9 mouse cellular contexts compared by ENCODE assay signal in the genomic region with DNA sequence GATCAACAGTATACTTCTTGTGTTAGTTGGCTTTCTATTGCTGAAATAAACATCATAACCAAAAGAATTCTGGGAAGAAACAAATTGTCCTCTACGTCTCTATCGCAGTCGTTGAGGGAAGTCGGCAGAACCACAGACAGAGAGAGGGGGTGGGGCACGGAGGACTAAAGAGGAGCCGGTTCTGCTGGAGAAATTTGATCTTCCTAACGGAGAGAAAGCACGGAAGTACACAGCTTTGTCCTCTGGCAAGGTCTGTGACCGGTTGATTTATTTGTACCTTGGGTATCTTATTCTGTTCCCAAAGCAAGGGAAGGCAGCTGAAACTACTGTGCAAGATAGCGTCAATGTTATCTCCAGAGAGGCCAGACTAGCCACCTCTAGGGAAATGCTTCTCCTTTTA. TPM values are rescaled to one million over a fixed set of nuclear protein-coding genes. Genes with fewer than 3 reads are reported as not detected.
DNase-seq lines count a peak whose midpoint lies in the region; ATAC-seq and TF ChIP-seq lines count a peak whose summit lies in the region.
"Had no signal": no experiment of that assay in that cellular context is flagged by ENCODE, and none has a peak within 500 bp of the region (broad histone marks: within the 10 kb centered on the region; RNA-seq: fewer than 3 reads in every experiment).

No protein-coding gene starts in this region.

- H3K36me3 ChIP-seq in kidney, adult 2 months (ENCODE audit: control insufficient read depth, insufficient read depth, low read length), result no peaks in the 10 kb centered on the region
- H3K36me3 ChIP-seq in embryonic facial prominence, embryonic 12.5 days, result no peaks in the 10 kb centered on the region
- no peaks in the 10 kb centered on the region for H3K36me3 ChIP-seq in liver, embryonic 15.5 days (replicated peaks)
- H3K36me3 ChIP-seq in forebrain, embryonic 10.5 days (replicated peaks), result no peaks in the 10 kb centered on the region
- H3K36me3 ChIP-seq: midbrain, embryonic 12.5 days had no signal

- DNase-seq in kidney, adult 2 months, result peak; percentile 38
- no peak for DNase-seq in kidney, postnatal 10 days
- DNase-seq in ZHBTc4 (ENCODE audit: low read depth, low spot score), result peak; percentile 39
- DNase-seq in forebrain, embryonic 10.5 days (ENCODE audit: extremely low spot score, low spot score), result no peak
- DNase-seq in right cerebral cortex, postnatal 36 days (ENCODE audit: low spot score in 2 of 2), result no peak
- DNase-seq: gastrocnemius, postnatal 14 days had no signal

- TF ChIP-seq CTCF in kidney, adult 2 months (conservative IDR thresholded peaks at IDR 0.05; ENCODE audit: insufficient read depth, insufficient read length, low read depth, low read length), result no peak

- peaks cover 25% of the 10 kb centered on the region; the same call in 1 of the 2 replicates for H3K4me1 ChIP-seq in kidney, adult 2 months (ENCODE audit: control insufficient read depth, insufficient read depth, low read length)
- peaks cover 16% of the 10 kb centered on the region for H3K4me1 ChIP-seq in embryonic facial prominence, embryonic 12.5 days
- peaks cover 32% of the 10 kb centered on the region for H3K4me1 ChIP-seq in liver, embryonic 15.5 days (replicated peaks)
- H3K4me1 ChIP-seq in forebrain, embryonic 10.5 days, result peaks cover 15% of the 10 kb centered on the region
- H3K4me1 ChIP-seq: midbrain, embryonic 12.5 days had no signal

- peak overlapping the region; percentile 12; the same call in 1 of the 2 replicates for H3K27ac ChIP-seq in kidney, adult 2 months (ENCODE audit: insufficient read depth, low read depth, low read length)
- 0 out of 2 replicates have a peak overlapping the region, but pooled peaks have one; percentile 4 for H3K27ac ChIP-seq in embryonic facial prominence, embryonic 12.5 days
- no peak overlapping the region for H3K27ac ChIP-seq in liver, embryonic 15.5 days (replicated peaks)
- H3K27ac ChIP-seq in forebrain, embryonic 10.5 days, result no peak overlapping the region
- H3K27ac ChIP-seq: midbrain, embryonic 12.5 days had no signal

- WGBS in kidney, adult 2 months, result 22% methylated on average over 10 of the region's 10 CpGs
- 4% methylated on average over 10 of the region's 10 CpGs for WGBS in embryonic facial prominence, embryonic 12.5 days
- 4% methylated on average over 10 of the region's 10 CpGs for WGBS in liver, embryonic 15.5 days (ENCODE audit: insufficient replicate concordance)
- 19% methylated on average over 10 of the region's 10 CpGs for WGBS in forebrain, embryonic 10.5 days

- no peak overlapping the region for H3K4me3 ChIP-seq in kidney, adult 2 months (ENCODE audit: insufficient read depth, low read depth, low read length)
- no peak overlapping the region for H3K4me3 ChIP-seq in embryonic facial prominence, embryonic 12.5 days
- H3K4me3 ChIP-seq in liver, embryonic 15.5 days (replicated peaks), result no peak overlapping the region
- H3K4me3 ChIP-seq in forebrain, embryonic 10.5 days, result no peak overlapping the region
- H3K4me3 ChIP-seq: midbrain, embryonic 12.5 days had no signal

- H3K9me3 ChIP-seq in embryonic facial prominence, embryonic 12.5 days, result no peaks in the 10 kb centered on the region
- H3K9me3 ChIP-seq in liver, embryonic 15.5 days (replicated peaks), result no peaks in the 10 kb centered on the region
- no peaks in the 10 kb centered on the region for H3K9me3 ChIP-seq in forebrain, embryonic 10.5 days
- H3K9me3 ChIP-seq: midbrain, embryonic 12.5 days had no signal

- peak overlapping the region; percentile 30 for H3K4me2 ChIP-seq in embryonic facial prominence, embryonic 12.5 days (replicated peaks)
- H3K4me2 ChIP-seq in liver, embryonic 15.5 days, result peak overlapping the region; percentile 25
- H3K4me2 ChIP-seq: midbrain, embryonic 12.5 days had no signal

- no peak overlapping the region for H3K9ac ChIP-seq in embryonic facial prominence, embryonic 12.5 days
- no peak overlapping the region for H3K9ac ChIP-seq in liver, embryonic 15.5 days
- H3K9ac ChIP-seq: midbrain, embryonic 12.5 days had no signal

- H3K27me3 ChIP-seq in kidney, adult 2 months (replicated peaks; ENCODE audit: control insufficient read depth, insufficient read depth, low read length), result no peaks in the 10 kb centered on the region
- no peaks in the 10 kb centered on the region for H3K27me3 ChIP-seq in embryonic facial prominence, embryonic 12.5 days
- H3K27me3 ChIP-seq in liver, embryonic 15.5 days, result peaks cover 10% of the 10 kb centered on the region; the same call in 1 of the 2 replicates
- no peaks in the 10 kb centered on the region; the same call in 1 of the 2 replicates for H3K27me3 ChIP-seq in forebrain, embryonic 10.5 days (ENCODE audit: poor library complexity, severe bottlenecking)
- H3K27me3 ChIP-seq: midbrain, embryonic 12.5 days had no signal

- no peak for TF ChIP-seq POLR2A in kidney, adult 2 months (IDR thresholded peaks at IDR 0.05; ENCODE audit: low read depth, low read length)

- ATAC-seq in embryonic facial prominence, embryonic 12.5 days (ENCODE audit: insufficient number of reproducible peaks, insufficient read depth, low FRiP score, low TSS enrichment), result no peak
- no peak for ATAC-seq in liver, embryonic 15.5 days (ENCODE audit: insufficient read depth)

RNA-seq across cellular contexts. Expression of gene Dhrs4, which starts 7.8 kb away (rescaled TPM):
- polyA plus RNA-seq in kidney, adult 2 months (2012; rRNA removed), result 141 and 173 TPM in 2 replicates
- 88.7 and 92.1 TPM in 2 replicates for polyA plus RNA-seq in embryonic facial prominence, embryonic 12.5 days (2016; fragmentation: Nextera tagmentation; extraction: Ambion mirVana)
- polyA plus RNA-seq in liver, embryonic 15.5 days (2015; fragmentation: Nextera tagmentation; extraction: Ambion mirVana), result 77.8 and 86.8 TPM in 2 replicates
- 67.2 and 71.0 TPM in 2 replicates for polyA plus RNA-seq in forebrain, embryonic 10.5 days (2016; fragmentation: Nextera tagmentation; extraction: Ambion mirVana)

RNA-seq across cellular contexts. Expression of gene Carmil3, which starts 19.6 kb away (rescaled TPM):
- polyA plus RNA-seq in kidney, adult 2 months (2012; rRNA removed), result 3.5 and 3.8 TPM in 2 replicates
- 6.2 TPM in 2 replicates for polyA plus RNA-seq in embryonic facial prominence, embryonic 12.5 days (2016; fragmentation: Nextera tagmentation; extraction: Ambion mirVana)
- 0.28 and 0.41 TPM in 2 replicates for polyA plus RNA-seq in liver, embryonic 15.5 days (2015; fragmentation: Nextera tagmentation; extraction: Ambion mirVana)
- 5.1 TPM in 2 replicates for polyA plus RNA-seq in forebrain, embryonic 10.5 days (2016; fragmentation: Nextera tagmentation; extraction: Ambion mirVana)

RNA-seq across cellular contexts. Expression of gene Cpne6, which starts 39.4 kb away (rescaled TPM):
- 0.11 and 0.22 TPM in 2 replicates for polyA plus RNA-seq in kidney, adult 2 months (2012; rRNA removed)
- polyA plus RNA-seq in embryonic facial prominence, embryonic 12.5 days (2016; fragmentation: Nextera tagmentation; extraction: Ambion mirVana), result 0.55 and 0.90 TPM in 2 replicates
- polyA plus RNA-seq in liver, embryonic 15.5 days (2015; fragmentation: Nextera tagmentation; extraction: Ambion mirVana), result not detected in 2 replicates
- polyA plus RNA-seq in forebrain, embryonic 10.5 days (2016; fragmentation: Nextera tagmentation; extraction: Ambion mirVana), result 0.05 and 0.14 TPM in 2 replicates

RNA-seq across cellular contexts. Expression of gene Nrl, which starts 54.0 kb away (rescaled TPM):
- polyA plus RNA-seq in kidney, adult 2 months (2012; rRNA removed), result not detected in 2 replicates
- 0.11 TPM in 1 of 2 replicates, not detected in the other for polyA plus RNA-seq in embryonic facial prominence, embryonic 12.5 days (2016; fragmentation: Nextera tagmentation; extraction: Ambion mirVana)
- not detected in 2 replicates for polyA plus RNA-seq in liver, embryonic 15.5 days (2015; fragmentation: Nextera tagmentation; extraction: Ambion mirVana)
- not detected in 2 replicates for polyA plus RNA-seq in forebrain, embryonic 10.5 days (2016; fragmentation: Nextera tagmentation; extraction: Ambion mirVana)
- polyA plus RNA-seq: midbrain, embryonic 12.5 days had no signal

Comparison
In these comparisons a context has a peak if more than half of its experiments do, and no peak if none do; other contexts are left out.
1. DNase-seq: peak in kidney, adult 2 months (single experiment) and ZHBTc4 (single experiment); none in kidney, postnatal 10 days (single experiment), forebrain, embryonic 10.5 days (single experiment) and right cerebral cortex, postnatal 36 days (0 of 2).
2. H3K27ac ChIP-seq: peak in kidney, adult 2 months (single experiment) and embryonic facial prominence, embryonic 12.5 days (single experiment); none in liver, embryonic 15.5 days (single experiment) and forebrain, embryonic 10.5 days (single experiment).